Mouse (Mus musculus) layer of hippocampus, adult 8-10 months (tissue): ENCODE data around the gene Rsph3a. TPM values are rescaled to one million over a fixed set of nuclear protein-coding genes. Genes with fewer than 3 reads are reported as not detected.

Experiments
- total RNA-seq, 4 experiments: library from RNA; stranded (reverse); gene quantifications; 2 replicates each; pipeline ENCODE4 v1.2.4; 2022

Rsph3a gene
- total RNA-seq, 4 experiments from 2014 or later = 31.2 to 43.9 (median 38.3) TPM

Other genes starting within 250 kb of the Rsph3a start
- 10 to 100 TPM in 2 of 4 experiments, 1 to 10 TPM in 2; 9.2 to 11.4 (median 10.3) TPM for gene Fndc1, start 118.3 kb upstream of the Rsph3a start, total RNA-seq
- 1 to 10 TPM; 5.4 to 8.0 (median 6.2) TPM for gene Tagap, start 19.6 kb upstream of the Rsph3a start, total RNA-seq
- gene Gm49673, start 202.2 kb downstream of the Rsph3a start, total RNA-seq = under 1 TPM in 1 of 4 experiments, not detected in 3; 0.31 TPM
- gene Rnaset2a, start 202.5 kb downstream of the Rsph3a start, total RNA-seq = 10 to 100 TPM in 2 of 4 experiments, 1 to 10 TPM in 2; 4.9 to 12.7 (median 9.8) TPM
- gene Fgfr1op, start 219.9 kb downstream of the Rsph3a start, total RNA-seq = 10 to 100 TPM; 15.6 to 22.5 (median 18.0) TPM